Mouse (Mus musculus) midbrain, embryonic 15.5 days (tissue): ENCODE results near the gene Nmral1. TPM values are rescaled to one million over a fixed set of nuclear protein-coding genes. Genes with fewer than 3 reads are reported as not detected.
"Not testable (repeated sequence)": the region's sequence is repeated elsewhere in the genome, so short reads cannot be mapped to it uniquely, and the experiment has no call there.

Experiments used
- ATAC-seq: fragments of 200-750 bp; cut with Nextera tagmentation; replicated peaks from 2 replicates; pipeline ENCODE4 v1.8.0; 2017; ENCODE audit warnings: moderate TSS enrichment
- H3K27ac ChIP-seq: fragments of 300-500 bp; sonication (generic); 2 replicates; pipeline ENCODE4 v1.5.1; 2015; ENCODE audit warnings: mild to moderate bottlenecking, inconsistent platforms
- H3K27me3 ChIP-seq: fragments of 300-500 bp; sonication (generic); replicated peaks from 2 replicates; pipeline ENCODE4 v1.6.1; 2015; ENCODE audit warnings: inconsistent platforms
- H3K36me3 ChIP-seq: fragments of 300-500 bp; sonication (generic); replicated peaks from 2 replicates; pipeline ENCODE4 v1.6.1; 2015; ENCODE audit warnings: inconsistent platforms
- H3K4me1 ChIP-seq: fragments of 300-500 bp; sonication (generic); 2 replicates; pipeline ENCODE4 v1.6.1; 2015; ENCODE audit warnings: inconsistent platforms
- H3K4me2 ChIP-seq: fragments of 300-500 bp; sonication (generic); 2 replicates; pipeline ENCODE4 v1.6.1; 2015; ENCODE audit warnings: inconsistent platforms, mild to moderate bottlenecking, moderate library complexity
- H3K4me3 ChIP-seq: fragments of 300-500 bp; sonication (generic); 2 replicates; pipeline ENCODE4 v1.5.1; 2015; ENCODE audit warnings: mild to moderate bottlenecking, inconsistent platforms
- H3K9ac ChIP-seq: fragments of 300-500 bp; sonication (generic); 2 replicates; pipeline ENCODE4 v1.6.1; 2015; ENCODE audit warnings: mild to moderate bottlenecking, inconsistent platforms
- H3K9me3 ChIP-seq: fragments of 300-500 bp; sonication (generic); 2 replicates; pipeline ENCODE4 v1.6.1; 2016; ENCODE audit warnings: inconsistent platforms
- WGBS: fragments of 180-500 bp; shearing (Covaris S2); methylation state at CpG from one replicate; pipeline ENCODE4 v1.1.7; 2015; ENCODE audit warnings: mixed read lengths; 5-methylcytosine and 5-hydroxymethylcytosine counted together
- polyA plus RNA-seq: library from polyadenylated mRNA; unstranded; fragments of >200 nt; fragmentation: Nextera tagmentation; extraction: Ambion mirVana; gene quantifications from 2 replicates; pipeline ENCODE4 v1.2.1, GENCODE M21; 2015

The Nmral1 gene
- polyA plus RNA-seq, 1 experiment from 2014 or later, result 78.3 TPM

DNA sequence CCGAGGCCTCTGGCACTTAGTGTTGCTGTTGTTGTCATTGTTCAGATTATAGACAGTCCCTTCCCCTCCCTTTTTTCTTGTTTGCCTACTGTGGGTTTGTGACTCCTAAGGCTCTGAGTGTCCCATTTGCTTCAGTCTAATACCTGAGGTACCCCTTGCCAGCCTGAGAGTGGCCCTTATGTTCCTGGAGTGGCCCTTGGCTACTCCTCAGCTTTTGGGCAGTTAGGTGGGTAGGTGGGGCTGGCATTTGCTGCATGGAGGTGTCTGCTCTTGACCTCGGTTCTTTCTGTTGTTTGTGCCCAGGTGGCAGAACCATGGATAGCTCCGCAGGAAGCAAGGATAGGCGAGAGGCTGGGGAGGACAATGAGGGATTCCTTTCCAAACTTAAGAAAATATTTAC lies 13.6 kb downstream of the Nmral1 start:
- no peak overlapping the region for H3K4me2 ChIP-seq
- no peak overlapping the region for H3K9ac ChIP-seq
- WGBS, result 75% methylated on average over 4 of the region's 4 CpGs
- no peaks in the 10 kb centered on the region for H3K27me3 ChIP-seq
- ATAC-seq, result no peak
- no peak overlapping the region for H3K27ac ChIP-seq
- no peaks in the 10 kb centered on the region for H3K9me3 ChIP-seq
- H3K4me3 ChIP-seq, result no peak overlapping the region
- no peaks in the 10 kb centered on the region for H3K4me1 ChIP-seq
- H3K36me3 ChIP-seq, result peaks cover 60% of the 10 kb centered on the region

DNA sequence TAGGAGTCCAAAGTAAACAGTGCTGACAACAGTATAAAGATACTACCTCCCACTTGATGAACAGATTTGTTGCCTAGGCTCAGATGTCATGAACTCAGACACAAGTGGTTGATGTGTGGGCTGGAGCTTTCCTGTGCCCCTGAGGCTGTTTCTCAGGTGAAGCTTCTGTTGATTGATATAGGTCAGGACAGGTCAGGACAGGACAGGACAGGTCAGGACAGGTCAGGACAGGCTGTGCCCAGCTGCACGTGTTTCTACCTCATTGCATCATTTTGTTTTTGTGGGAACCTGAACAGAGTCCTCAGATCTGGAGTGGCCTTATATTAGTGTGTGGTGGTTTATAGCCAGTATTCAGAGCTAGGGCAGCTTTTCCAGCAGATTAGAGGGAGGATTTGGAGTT lies 16.5 kb downstream of the Nmral1 start:
- Histone ChIP-seq H3K36me3 (peaks cover 60% of the 10 kb centered on the region), H3K27me3 (no peaks in the 10 kb centered on the region), H3K9me3 (no peaks in the 10 kb centered on the region), H3K9ac (no peak overlapping the region), H3K27ac (no peak overlapping the region), H3K4me2 (no peak overlapping the region), H3K4me3 (no peak overlapping the region), H3K4me1 (no peaks in the 10 kb centered on the region)
- WGBS, result 84% methylated on average over 1 of the region's 1 CpGs
- ATAC-seq, result no peak

DNA sequence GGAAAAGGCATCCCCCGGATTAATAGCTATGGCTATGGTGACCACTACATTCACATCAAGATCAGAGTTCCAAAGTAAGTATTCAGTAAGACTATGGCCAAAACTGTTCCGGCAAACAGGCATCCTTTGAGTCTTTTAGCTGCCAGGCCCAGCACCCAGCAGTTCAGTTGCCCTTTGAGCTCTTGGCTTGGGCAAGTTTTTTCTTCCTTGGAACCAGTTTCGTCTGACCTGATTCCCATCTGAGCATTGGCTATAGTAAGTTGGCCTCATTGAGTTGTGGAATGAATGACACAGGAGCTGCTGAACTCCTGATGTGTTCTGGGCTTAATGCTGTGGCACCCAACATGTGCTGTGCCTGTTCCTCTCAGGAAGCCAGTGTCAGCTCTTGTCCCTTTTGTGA lies 17.9 kb downstream of the Nmral1 start:
- no peak overlapping the region for H3K9ac ChIP-seq

DNA sequence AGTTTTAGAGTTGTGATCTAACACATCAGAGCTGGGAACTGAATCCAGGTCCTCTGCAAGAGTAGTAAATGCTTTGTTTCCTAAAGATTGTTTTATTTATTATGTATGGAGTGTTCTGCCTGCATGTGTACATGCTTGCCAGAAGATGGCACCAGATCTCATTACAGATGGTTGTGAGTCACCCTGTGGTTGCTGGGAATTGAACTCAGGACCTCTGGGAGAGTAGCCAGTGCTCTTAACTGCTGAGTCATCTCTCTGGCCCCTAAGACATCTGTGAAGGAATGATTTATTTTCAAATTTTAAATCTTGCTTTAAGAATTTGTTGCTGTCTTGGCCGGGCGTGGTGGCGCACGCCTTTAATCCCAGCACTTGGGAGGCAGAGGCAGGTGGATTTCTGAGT lies 29.8 kb downstream of the Nmral1 start:
- WGBS, result 97% methylated on average over 4 of the region's 4 CpGs
- H3K9me3 ChIP-seq, H3K4me2 ChIP-seq, ATAC-seq, H3K4me3 ChIP-seq, H3K27me3 ChIP-seq, H3K27ac ChIP-seq, H3K9ac ChIP-seq: not testable (repeated sequence)
- peaks cover 38% of the 10 kb centered on the region for H3K36me3 ChIP-seq
- H3K4me1 ChIP-seq, result peaks cover 13% of the 10 kb centered on the region

More for the DNA sequence above, 17.9 kb downstream of the Nmral1 start:
- 94% methylated on average over 3 of the region's 3 CpGs for WGBS
- Histone ChIP-seq H3K9me3 (no peaks in the 10 kb centered on the region), H3K27ac (no peak overlapping the region), H3K4me3 (no peak overlapping the region), H3K36me3 (peaks cover 62% of the 10 kb centered on the region), H3K4me1 (no peaks in the 10 kb centered on the region), H3K4me2 (no peak overlapping the region), H3K27me3 (no peaks in the 10 kb centered on the region)
- no peak for ATAC-seq

DNA sequence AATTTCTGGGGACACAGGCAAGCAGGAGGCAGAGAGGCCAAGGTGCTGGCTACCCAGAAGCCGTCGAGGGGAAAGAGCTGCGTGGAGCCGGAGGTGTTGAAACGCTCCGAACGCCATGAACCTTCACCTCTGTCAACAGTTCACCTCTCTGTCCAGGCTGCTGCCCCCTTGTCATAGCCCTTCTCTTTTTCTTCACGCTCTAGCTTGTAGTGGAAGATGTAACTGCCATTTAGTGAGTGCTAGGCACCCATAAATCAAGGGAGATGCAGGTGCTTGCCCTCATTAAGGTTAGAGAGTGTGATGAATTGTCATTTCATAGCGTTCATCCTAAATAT lies 34.7 kb downstream of the Nmral1 start:
- peak; percentile 15; the same call in 1 of the 2 replicates for ATAC-seq
- peak overlapping the region; percentile 80 for H3K4me2 ChIP-seq
- peaks cover 20% of the 10 kb centered on the region for H3K4me1 ChIP-seq

DNA sequence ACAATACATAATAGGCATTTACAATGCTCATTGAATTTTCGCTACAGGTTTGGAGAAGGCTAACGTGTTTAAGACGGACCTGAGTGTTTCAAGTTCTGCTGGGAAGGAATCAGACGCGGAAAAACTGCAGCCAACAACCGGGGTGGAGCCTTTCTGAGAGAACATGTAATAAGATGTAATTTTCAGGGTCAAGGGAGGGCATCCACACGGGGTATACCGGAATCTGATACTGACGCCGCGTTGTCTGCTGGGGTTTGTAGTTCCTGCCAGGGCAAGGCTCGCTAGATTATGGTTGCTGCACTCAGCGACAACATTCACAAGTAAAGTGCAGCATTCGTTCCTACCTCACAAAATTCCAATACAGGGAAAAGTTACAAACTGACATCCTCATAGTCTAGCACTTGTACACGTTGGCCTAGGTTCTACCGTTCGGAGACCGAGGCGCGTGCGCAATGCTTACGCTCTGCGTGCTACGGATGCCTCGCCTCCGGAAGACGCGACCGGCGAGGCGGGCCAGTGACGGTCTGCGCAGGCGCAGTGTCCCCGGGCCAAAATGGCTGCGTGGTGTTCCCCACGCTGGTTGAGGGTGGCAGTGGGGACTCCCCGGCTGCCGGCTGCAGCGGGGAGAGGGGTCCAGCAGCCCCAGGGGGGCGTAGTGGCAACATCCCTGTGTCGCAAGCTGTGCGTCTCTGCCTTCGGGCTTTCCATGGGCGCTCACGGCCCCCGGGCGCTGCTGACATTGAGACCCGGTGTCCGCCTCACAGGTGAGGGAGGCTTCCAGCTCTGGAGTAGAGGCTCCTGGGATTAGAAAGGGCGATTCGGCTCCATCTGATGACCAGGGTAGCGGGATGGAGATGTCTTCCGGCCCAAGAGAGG lies 35.3 kb downstream of the Nmral1 start:
- peak overlapping the region; percentile 91 for H3K27ac ChIP-seq
- H3K9me3 ChIP-seq, result no peaks in the 10 kb centered on the region
- WGBS, result under 1% methylated on average over 54 of the region's 54 CpGs
- ATAC-seq, result peak; percentile 89
- H3K4me1 ChIP-seq, result peaks cover 25% of the 10 kb centered on the region
- H3K4me2 ChIP-seq, result peak overlapping the region; percentile 80
- peaks cover 5% of the 10 kb centered on the region; the same call in 1 of the 2 replicates for H3K36me3 ChIP-seq
- H3K4me3 ChIP-seq, result peak overlapping the region; percentile 76
- H3K9ac ChIP-seq, result peak overlapping the region; percentile 86
- H3K27me3 ChIP-seq, result no peaks in the 10 kb centered on the region

More for the DNA sequence above, 34.7 kb downstream of the Nmral1 start:
- Histone ChIP-seq H3K9ac (peak overlapping the region; percentile 86), H3K36me3 (peaks cover 10% of the 10 kb centered on the region; the same call in 1 of the 2 replicates), H3K4me3 (peak overlapping the region; percentile 76), H3K27ac (peak overlapping the region; percentile 91), H3K9me3 (no peaks in the 10 kb centered on the region), H3K27me3 (no peaks in the 10 kb centered on the region)
- 4% methylated on average over 9 of the region's 9 CpGs for WGBS

DNA sequence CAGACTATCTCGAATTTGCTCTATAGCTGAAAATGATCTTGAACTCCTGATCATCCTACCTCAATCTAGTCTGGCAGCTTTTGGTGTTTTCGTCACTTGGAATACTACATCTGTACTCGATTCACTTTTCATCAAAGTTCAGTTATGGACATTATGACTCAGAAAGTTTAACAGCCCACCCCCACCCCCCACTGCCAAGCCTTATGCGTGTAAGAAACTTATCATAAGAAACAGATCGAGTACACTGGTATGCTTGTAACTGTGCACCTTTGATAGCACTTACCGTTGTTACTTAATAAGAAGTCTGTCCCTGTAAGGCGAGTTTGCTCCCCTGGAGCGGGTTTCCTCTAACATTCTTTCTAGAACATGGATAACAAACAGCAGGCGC lies 36.0 kb downstream of the Nmral1 start:
- 34% methylated on average over 9 of the region's 9 CpGs for whole genome bisulfite sequencing
- Histone ChIP-seq H3K9ac (peak overlapping the region; percentile 86), H3K36me3 (peaks cover 5% of the 10 kb centered on the region; the same call in 1 of the 2 replicates), H3K4me2 (peak overlapping the region; percentile 80), H3K4me3 (peak overlapping the region; percentile 76), H3K4me1 (peaks cover 31% of the 10 kb centered on the region), H3K27ac (peak overlapping the region; percentile 91), H3K9me3 (no peaks in the 10 kb centered on the region), H3K27me3 (no peaks in the 10 kb centered on the region)
- peak; percentile 3; the same call in 1 of the 2 replicates for ATAC-seq

DNA sequence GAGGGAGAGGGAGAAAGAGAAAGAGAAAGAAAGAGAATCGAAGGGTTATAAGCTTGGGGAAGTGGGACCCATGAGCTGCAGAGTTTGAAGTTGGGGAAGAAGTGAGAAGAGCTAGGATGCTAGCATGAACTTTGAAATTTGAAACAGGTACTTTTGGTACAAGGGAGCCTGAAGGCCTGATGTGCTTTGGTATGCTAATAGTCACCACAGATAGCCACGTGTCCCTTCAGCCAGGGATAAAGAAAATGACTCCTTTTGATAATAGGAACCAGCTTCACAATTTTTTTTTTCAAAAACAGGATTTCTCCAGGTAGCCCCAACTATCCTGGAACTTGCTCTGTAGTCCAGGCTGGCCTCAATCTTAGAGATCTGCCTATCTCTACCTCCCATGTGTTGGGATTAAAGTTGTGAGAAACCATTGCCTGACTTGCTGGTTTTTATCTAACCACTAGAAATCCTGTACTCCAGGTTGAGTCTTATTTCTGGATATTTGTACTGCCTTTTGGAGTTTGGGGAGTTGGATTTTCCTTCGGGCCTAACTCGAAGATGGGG lies 36.5 kb downstream of the Nmral1 start:
- ATAC-seq, result no peak
- Histone ChIP-seq H3K36me3 (peaks cover 3% of the 10 kb centered on the region; the same call in 1 of the 2 replicates), H3K4me1 (peaks cover 34% of the 10 kb centered on the region), H3K27ac (no peak overlapping the region), H3K9ac (no peak overlapping the region), H3K4me2 (peak overlapping the region; percentile 80; the same call in 1 of the 2 replicates), H3K4me3 (peak overlapping the region; percentile 76), H3K9me3 (no peaks in the 10 kb centered on the region), H3K27me3 (no peaks in the 10 kb centered on the region)
- 76% methylated on average over 4 of the region's 4 CpGs for WGBS

DNA sequence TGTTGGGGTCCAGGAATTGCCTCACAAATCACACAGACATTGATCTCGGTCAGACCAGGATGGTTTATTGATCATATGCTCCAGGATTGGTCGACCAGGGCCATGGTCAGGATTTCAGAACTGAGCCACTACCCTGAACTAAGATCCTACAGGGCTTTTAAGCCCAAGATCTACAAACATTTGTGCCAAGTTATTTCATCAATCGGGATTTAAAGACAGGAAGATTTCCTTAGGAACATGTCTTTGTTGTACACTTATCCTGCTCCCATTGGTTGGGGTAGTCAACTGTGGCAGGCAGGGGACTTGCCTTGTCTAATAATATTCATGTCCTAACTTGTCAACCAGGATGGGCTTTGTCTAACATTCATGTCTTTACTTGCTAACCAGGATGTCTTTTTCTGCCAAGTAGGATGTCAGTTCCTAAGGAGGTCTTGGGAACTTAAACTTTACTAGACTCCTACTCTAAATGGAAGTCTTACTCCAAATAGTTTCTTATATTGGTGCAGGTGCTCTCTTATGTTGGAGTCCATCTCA lies 38.2 kb downstream of the Nmral1 start:
- H3K4me2 ChIP-seq, H3K9me3 ChIP-seq, H3K4me3 ChIP-seq, ATAC-seq, H3K9ac ChIP-seq, H3K27me3 ChIP-seq, H3K36me3 ChIP-seq, H3K27ac ChIP-seq: not testable (repeated sequence)
- WGBS, result 81% methylated on average over 3 of the region's 3 CpGs
- H3K4me1 ChIP-seq, result peaks cover 34% of the 10 kb centered on the region

DNA sequence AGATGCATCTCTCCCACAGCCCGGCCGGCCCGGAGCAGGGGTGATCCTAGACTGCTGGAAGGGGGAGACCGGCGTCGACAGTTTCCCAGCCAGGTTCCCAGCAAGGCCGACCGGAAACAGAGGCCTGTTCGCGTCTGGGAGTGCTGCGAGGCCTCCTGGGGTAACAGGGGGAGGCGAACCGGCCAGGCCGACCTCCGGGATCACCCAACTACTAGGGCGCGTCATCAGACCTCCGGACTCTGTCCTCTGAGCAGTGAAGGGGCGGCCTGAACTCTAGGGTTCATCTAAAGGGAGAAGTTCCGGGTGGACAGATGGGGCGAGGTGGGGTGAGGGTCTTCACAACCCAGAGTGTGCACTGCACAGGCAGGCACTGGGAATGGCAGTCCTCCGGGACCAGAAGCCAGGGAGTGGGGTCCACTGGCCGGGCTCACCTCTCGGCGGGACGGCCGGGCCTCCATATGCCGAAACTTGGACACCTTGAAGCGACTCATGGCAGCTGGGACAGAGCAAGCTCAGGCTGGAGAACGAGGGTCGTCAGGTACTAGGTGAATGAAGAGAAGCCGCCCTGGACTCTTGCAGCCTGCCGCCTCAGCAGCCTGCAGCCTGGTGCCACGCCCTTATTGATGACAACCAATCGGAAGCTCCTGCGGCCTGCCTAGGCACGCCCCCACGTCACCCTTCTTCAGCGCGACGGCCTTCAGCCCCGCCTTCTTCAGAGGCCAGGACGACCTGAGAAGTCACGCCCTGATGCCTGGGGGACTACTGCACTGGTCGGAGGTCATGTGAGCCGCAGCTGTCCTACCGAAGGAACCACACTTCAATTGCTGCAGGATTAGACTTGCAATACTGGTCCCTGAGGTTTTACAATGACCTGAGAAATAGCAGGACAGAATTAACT lies 39.8 kb downstream of the Nmral1 start, which contains the start of gene Coro7:
Gene Coro7 (minus strand): TSS at position 657 of the 898 bp plus-strand sequence.
- under 1% methylated on average over 47 of the region's 47 CpGs for WGBS
- H3K4me2 ChIP-seq, result peak within 1 kb of the TSS; percentile 97
- peak within 1 kb of the TSS; percentile 59 for H3K9ac ChIP-seq
- H3K27me3 ChIP-seq, result no peaks in the 10 kb centered on the region
- H3K36me3 ChIP-seq, result peaks cover 9% of the 10 kb centered on the region
- H3K9me3 ChIP-seq, result no peaks in the 10 kb centered on the region
- H3K4me3 ChIP-seq, result peak within 1 kb of the TSS; percentile 59
- H3K27ac ChIP-seq, result peak within 1 kb of the TSS; percentile 27; the same call in 1 of the 2 replicates
- ATAC-seq, result peak; percentile 92
- peaks cover 21% of the 10 kb centered on the region for H3K4me1 ChIP-seq

DNA sequence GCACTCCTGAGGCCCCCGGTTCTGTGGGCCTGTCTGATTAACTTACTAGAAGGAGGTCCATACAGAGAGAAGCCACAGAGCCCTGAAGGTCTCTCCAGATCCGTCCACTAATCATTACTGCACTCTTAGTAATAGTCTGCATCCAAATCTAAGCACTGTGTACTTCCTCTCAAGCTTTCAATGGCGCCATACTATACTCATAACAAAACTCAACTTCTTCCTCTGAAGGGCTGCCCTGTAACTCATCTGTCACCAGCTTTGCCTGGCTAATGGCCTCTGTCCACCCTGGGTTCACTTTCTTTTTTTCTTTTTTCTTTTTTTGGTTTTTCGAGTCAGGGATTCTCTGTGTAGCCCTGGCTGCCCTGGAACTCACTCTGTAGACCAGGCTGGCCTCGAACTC lies 41.1 kb downstream of the Nmral1 start:
- H3K36me3 ChIP-seq, result peaks cover 9% of the 10 kb centered on the region
- H3K4me3 ChIP-seq, result no peak overlapping the region
- no peaks in the 10 kb centered on the region for H3K27me3 ChIP-seq
- no peak for ATAC-seq
- peaks cover 17% of the 10 kb centered on the region for H3K4me1 ChIP-seq
- H3K9ac ChIP-seq, result peak overlapping the region; percentile 59; the same call in 1 of the 2 replicates
- H3K9me3 ChIP-seq, result no peaks in the 10 kb centered on the region
- no peak overlapping the region for H3K27ac ChIP-seq
- H3K4me2 ChIP-seq, result peak overlapping the region; percentile 97; the same call in 1 of the 2 replicates
- WGBS, result 89% methylated on average over 5 of the region's 5 CpGs
